Mouse (Mus musculus) right cerebral cortex, postnatal 10 days (tissue): ENCODE results near the gene Hk2.

Experiments used
- DNase-seq, 2 experiments: peaks; one replicate each; pipeline ENCODE4 v3.0.0; 2021; ENCODE audit warnings: low spot score in 2 of 2

Gene Hk2

GRCm38 (mm10) chr6:82774321-82774764, at the start of gene Hk2:
Hk2 (minus strand) TSS chr6:82774454.
- peak; percentile 90 to 93 for DNase-seq

- no peak for DNase-seq
These were observed 47.6 kb upstream of the Hk2 start for GRCm38 (mm10) chr6:82821758-82822253.

- DNase-seq: no peak
These were observed 46.5 kb upstream of the Hk2 start for GRCm38 (mm10) chr6:82820716-82821115.

GRCm38 (mm10) chr6:82814821-82815220, 40.6 kb upstream of the Hk2 start:
- DNase-seq: no peak

GRCm38 (mm10) chr6:82807984-82808700, 33.9 kb upstream of the Hk2 start:
- no peak for DNase-seq

- DNase-seq: no peak
These were observed 32.7 kb upstream of the Hk2 start for GRCm38 (mm10) chr6:82806971-82807370.

GRCm38 (mm10) chr6:82806503-82806902, 32.2 kb upstream of the Hk2 start:
- DNase-seq: no peak

- DNase-seq: no peak
These were observed 31.6 kb upstream of the Hk2 start for GRCm38 (mm10) chr6:82805894-82806293.

- no peak for DNase-seq
These were observed 30.7 kb upstream of the Hk2 start for GRCm38 (mm10) chr6:82804984-82805383.

GRCm38 (mm10) chr6:82798202-82798737, 24.0 kb upstream of the Hk2 start:
- DNase-seq: no peak

- DNase-seq: no peak
These were observed 23.1 kb upstream of the Hk2 start for GRCm38 (mm10) chr6:82797300-82797839.

GRCm38 (mm10) chr6:82790864-82791263, 16.6 kb upstream of the Hk2 start:
- no peak for DNase-seq

- DNase-seq: no peak
These were observed 9.7 kb upstream of the Hk2 start for GRCm38 (mm10) chr6:82783906-82784305.

GRCm38 (mm10) chr6:82780802-82781393, 6.6 kb upstream of the Hk2 start:
- DNase-seq: no peak

GRCm38 (mm10) chr6:82780369-82780768, 6.1 kb upstream of the Hk2 start:
- no peak for DNase-seq

GRCm38 (mm10) chr6:82777124-82777654, 2.9 kb upstream of the Hk2 start:
- no peak for DNase-seq

GRCm38 (mm10) chr6:82775386-82775785, 1.1 kb upstream of the Hk2 start:
- no peak for DNase-seq

- peak; percentile 44 to 46 for DNase-seq
These were observed 758 bp downstream of the Hk2 start for GRCm38 (mm10) chr6:82773261-82774131.

GRCm38 (mm10) chr6:82772451-82773101, 1.7 kb downstream of the Hk2 start:
- peak in 1 of 2 experiments; percentile 29 for DNase-seq

GRCm38 (mm10) chr6:82771981-82772409, 2.3 kb downstream of the Hk2 start:
- DNase-seq: no peak

- DNase-seq: no peak
These were observed 3.2 kb downstream of the Hk2 start for GRCm38 (mm10) chr6:82771059-82771458.
